Mouse (Mus musculus) thymus, postnatal 4 days (tissue): Measurements from ENCODE around the gene Rpl36a.

Experiments
- DNase-seq: peaks from one replicate; pipeline ENCODE4 v3.0.0; 2021

The Rpl36a gene

DNA sequence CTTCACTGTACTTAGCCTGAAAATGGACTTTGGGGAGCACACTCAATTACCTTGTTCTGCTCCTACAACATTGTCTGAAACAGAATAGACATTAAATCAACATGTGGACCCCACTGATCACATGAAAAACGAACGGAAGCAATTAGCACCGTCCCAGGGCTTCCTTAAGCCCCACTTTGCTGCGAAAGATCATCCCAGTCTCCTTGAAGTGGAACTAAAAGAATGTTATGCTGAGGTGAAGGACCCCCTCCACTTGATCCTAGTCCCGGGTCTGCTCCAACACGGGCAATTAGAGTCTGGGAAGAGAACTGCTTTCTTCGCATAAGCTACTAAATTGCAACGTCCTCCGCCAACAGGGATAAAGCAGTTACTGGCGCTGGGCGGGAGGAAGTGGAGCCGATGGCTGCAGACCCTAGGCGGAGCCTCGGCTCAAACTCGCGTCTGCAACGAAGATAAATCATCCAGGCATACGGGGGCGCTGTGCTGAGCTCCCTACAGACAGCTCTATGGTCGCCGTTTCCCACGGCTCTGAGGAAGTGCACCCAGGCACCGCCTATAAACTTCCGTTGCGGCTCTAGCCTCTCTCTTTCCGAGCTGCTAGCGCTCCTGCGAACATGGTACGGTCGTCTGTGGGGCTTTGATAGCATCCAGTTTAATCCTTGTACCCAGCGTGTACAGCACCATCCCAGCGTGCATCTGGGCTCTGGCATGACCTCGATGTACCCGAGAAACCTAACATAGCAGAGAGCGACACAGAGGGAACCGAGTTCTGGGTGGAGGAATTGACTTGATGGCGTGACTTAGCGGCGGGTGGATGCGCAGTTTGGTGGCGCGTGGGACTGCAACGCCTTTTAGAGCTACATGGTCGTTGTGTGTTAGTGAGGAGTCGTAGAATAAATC, at the start of gene Rpl36a:
Gene Rpl36a (plus strand): TSS at position 552 of the 900 bp plus-strand sequence.
- peak; percentile 94 for DNase-seq

DNA sequence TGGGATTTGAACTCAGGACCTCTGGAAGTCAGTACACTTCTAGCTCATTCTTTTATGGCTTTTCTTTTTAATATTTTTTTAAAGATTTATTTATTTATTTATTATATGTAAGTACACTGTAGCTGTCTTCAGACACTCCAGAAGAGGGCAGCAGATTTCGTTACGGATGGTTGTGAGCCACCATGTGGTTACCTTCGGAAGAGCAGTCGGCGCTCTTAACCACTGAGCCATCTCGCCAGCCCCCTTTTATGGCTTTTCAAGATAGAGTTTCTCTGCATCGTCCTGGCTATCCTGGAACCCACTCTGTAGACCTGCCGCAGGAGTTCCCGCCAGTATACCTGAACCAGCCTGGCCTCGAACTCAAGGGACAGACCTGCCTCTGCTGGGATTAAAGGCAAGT, 45.7 kb upstream of the Rpl36a start:
- peak; percentile 41 for DNase-seq

DNA sequence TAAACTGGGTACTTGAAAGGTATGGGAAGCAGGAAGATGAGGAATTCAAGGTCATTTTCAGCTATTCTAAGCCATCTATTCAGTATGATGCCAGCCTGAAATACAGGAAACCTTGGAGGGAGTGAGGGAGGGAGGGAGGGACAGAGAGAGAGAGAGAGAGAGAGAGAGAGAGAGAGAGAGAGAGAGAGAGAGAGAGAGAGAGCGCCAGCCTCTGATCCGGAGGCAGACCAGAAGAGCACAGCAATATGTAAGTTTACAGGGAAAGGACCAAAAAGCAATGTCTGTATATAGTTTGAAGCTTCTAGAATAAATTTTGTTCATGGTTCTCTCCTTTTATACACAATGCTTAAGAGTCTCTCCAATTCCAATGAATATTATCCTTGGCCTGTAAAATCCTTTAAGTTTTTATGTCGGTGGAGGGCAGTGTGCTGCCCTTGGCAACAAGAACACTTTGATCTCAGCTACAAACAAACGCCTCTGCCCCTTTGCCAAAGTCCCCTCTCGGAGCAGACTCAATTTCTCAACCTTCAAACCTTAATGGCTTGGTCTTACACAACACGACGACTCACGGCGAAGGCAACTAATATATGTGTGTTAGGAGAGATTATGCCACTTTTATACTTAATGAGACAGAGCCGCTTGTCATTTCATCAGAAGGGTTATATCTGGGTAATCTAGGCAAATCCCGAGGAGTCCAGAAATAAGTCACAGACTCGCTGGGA, 44.9 kb upstream of the Rpl36a start:
- no peak for DNase-seq

DNA sequence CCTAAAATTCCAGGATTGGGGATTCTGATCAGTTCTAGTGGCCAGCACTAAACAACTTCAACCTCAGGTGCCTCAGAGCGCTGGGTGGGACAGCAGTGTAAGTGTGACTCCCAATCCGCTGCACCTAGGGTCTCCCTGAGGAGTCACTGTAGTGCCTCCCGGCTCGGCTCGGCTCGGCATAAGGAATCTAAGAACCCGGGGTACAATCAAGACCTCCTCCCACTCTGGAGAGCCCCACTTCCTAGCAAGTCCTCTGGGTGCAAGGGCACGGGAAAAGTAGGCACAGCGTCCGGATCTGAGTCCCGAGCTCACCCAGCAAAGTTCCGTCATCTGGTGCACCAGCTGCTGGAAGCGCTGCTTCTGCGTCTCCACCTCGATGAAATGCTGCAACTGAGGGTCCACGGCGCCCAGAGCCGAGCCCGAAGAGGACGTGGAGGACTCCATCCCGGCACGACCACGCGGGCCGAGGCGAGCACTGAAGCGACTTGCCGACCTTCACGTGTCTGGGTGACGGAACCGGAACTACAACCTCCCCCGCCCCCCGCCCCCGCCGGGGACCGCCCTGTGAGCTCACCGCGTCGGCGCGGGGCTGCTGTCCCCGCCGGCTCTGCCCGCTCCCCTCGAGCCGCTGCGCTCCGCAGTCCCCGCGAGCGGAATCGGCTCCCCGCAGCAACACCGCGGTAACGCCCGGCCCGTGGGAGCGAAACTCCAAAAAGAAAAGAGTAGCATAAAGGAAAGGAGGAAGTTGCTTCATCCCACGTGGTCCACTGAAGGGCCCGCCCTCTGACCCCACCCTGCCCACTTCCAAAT, 44.1 kb upstream of the Rpl36a start, which contains the start of gene Timm8a1:
Gene Timm8a1 (minus strand): TSS at position 721 of the 810 bp plus-strand sequence.
- DNase-seq, result peak; percentile 63

DNA sequence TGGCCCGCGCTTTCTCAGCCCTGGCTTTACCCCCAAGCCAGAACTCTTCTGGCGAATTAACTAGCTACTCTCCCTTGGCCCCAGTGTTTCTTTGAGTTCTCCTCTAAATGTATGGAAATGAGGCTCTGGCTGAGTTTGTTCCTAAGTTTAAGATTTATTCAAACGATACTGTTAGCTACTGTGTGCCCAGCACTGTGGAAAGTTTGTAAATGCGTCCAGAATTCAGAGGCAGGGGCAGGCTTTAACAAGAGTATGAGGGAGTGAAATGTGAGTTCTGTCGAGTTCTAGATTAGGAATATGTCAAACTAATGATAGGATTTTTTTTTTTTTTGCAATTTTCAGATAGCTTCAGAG, 43.5 kb upstream of the Rpl36a start:
- no peak for DNase-seq

DNA sequence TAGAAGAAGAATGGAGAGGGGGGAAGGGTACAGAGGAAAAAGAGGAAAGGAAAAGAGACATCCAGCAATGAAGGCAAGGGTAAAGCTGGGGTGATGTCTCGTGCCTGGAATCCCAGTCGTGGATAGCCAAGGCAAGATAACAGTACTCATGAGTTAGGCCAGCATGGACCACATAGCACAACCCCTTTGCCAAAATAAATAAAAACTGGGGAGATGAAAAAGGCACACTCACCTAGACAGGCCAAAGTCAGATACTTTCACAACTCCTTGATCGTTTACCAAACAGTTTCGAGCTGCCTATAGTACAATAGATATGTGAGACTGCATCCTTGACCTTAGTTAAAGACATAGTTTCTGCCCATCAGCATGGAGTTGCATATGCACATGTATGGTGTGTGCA, 38.1 kb upstream of the Rpl36a start:
- DNase-seq, result no peak

DNA sequence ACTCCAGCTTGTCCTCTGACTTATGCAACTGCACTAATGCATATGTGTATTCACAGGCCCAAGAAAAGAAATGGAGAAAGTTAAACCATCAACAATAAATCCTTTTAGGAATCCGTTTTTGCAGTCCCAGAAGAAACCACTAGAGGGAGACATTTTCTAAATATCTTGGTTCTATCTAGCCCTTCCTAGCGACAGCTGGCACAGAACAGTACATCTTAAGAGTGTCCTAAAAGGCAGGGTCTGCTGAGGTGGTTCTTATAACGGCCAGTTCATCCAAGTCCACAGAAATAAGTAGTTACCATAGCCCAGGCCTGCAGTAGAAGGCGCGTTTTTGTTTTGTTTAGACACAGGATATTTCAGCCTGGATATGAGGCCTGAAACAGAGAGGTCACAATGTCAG, 34.6 kb upstream of the Rpl36a start:
- DNase-seq, result peak; percentile 7

DNA sequence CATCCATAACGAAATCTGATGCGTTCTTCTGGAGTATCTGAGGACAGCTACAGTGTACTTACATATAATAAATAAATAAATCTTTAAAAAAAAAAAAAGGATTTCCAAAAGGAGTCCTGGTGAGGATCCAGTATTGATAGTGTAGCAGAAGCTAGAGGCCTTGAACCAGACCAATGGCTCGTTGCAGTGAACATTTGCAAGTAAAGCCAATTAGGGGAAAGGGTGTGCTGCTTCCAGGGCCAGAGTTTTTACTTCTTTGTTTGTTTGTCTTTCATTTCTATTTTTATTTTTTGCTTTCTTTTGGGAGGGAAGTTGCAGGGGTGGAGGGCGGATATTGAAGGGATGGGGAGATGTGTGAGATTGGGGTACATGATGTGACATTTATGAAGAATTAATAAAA, 32.1 kb upstream of the Rpl36a start:
- DNase-seq, result no peak

DNA sequence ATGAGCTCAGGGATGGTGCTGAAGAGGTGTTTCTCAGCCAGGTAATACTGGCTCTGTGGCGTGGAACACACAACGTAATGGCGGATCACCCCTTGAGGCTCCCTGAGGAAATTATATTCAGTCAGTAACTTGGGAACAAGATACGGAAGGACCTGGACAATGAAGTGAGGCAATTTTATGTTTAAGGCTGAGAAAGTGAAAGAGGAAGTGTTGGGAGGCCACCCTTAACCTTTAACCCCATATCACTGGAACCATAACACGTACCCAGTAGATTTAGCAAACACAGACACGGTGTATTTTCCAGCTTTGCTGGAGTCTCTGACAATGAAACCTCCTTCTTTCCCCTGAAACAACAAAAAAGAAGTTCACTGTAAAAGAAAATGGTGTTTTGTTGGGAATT, 31.0 kb upstream of the Rpl36a start:
- DNase-seq, result no peak

DNA sequence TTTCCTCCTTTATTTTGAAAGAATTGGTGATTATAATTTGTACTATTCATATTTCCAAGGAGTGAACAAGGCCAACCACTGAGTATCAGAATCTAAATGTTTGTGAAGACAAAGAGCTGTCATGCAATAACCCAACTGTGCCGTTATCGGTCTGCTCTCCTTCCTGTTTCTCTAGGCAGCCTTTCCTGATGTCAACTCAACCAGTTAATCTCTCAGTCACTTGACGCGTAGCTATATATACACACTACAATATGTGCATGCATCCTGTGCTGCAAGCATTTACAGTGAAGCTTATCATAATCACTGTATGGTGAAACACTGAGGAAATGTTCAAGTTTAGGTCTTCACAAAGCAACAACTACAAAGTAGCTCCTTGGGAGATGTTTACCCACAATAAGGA, 21.1 kb upstream of the Rpl36a start:
- no peak for DNase-seq

DNA sequence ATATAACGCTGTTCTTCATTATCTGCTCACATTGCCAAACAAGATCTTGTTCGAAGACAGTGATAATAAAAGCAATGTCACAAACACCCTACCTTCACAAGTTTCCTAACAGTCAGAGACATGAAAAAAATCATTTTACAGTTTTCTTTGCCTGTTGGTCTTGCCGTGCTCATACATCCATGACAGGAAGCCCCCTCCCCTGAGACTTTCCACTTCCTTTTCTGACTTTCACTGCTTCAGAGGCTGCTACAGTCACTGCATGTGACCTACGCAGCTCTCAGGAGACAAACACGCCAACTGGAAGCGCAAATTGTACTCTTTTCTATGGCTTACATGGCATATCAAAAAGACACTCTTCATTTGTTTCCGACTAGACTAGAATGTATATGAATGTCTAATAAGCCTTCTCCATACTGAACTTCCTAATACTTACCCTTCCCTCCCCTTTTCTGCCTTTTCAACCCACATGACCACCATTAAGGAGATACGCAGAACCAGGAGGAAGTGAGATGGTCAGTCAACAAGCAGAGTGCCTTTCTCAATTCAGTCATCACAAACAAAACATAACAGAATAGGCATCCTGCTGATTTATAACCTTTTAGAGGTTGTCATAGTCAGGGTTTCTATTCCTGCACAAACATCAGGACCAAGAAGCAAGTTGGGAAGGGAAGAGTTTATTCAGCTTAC, 18.8 kb upstream of the Rpl36a start:
- no peak for DNase-seq

DNA sequence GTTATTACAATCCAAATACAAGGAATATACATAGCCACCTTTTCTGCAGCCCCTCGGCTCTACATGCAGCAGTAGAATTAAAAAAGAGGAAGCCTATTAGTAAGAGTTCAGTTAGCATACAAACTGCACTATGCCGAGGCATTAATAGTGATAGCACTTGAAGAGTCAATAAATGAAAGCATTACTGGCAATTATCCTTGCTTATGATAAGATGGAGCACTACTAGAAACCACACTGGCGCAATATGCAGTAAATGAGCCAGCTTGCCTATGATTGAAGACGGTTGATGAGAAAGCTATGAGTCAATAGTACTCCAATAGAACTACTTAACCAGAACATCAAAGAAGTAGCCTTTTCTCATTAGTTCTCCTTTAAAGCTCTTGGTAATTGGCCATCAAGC, 7.6 kb upstream of the Rpl36a start:
- DNase-seq, result no peak

DNA sequence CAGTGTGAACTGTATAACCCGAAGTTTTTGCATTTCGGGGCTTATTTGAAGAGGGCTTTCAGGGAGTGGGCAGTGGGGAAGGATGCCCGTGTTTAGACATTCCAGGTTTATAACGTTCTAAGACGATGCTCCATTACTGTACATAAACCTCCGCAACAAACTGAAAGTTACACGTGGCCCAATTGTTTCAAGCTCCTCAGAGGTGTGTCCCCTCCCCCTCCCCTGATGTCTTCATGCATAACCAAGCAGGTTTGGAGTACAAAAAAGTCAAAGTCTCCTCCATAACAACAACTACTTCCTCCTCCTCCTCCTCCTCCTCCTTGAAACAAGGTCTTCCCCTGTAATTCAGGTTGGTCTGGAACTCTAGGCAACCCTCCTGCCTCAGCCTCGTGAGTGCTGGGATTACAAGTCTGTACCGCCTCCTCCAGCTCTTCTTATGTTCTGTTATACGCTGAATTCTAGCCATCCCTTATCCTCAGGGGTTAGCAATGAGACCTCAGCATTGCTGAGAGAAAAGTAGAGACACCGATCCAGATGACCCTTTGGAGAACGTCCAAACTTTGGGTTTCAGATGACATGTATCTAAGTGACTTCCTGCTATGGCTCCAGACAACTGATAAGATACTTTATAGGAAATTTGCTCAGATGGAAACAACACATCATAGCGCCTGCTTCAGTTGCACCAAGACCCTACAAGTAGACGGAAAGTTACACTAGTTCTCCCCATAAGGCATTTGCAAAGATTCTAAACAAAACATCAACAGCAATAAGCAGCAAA, 4.7 kb upstream of the Rpl36a start:
- DNase-seq, result no peak

DNA sequence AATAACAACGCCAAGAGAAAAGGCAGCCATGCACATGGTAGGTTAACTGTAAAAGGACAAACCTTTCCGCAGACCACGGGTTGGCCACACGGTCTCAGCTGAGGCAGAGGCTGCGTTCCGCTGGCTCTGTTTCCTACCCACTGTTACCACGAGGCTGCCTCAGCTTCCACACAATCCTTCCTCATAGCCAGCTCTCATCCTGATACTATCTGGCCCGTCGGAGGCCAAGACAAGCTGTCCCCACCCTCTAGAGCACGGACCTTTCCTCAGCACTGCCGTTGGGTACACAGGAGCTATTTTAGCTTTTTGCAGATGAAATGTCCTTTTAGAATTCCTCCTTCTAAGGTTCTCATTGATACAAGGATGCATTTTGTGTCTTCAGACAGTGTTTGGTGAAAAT, 3.2 kb upstream of the Rpl36a start:
- DNase-seq, result no peak

DNA sequence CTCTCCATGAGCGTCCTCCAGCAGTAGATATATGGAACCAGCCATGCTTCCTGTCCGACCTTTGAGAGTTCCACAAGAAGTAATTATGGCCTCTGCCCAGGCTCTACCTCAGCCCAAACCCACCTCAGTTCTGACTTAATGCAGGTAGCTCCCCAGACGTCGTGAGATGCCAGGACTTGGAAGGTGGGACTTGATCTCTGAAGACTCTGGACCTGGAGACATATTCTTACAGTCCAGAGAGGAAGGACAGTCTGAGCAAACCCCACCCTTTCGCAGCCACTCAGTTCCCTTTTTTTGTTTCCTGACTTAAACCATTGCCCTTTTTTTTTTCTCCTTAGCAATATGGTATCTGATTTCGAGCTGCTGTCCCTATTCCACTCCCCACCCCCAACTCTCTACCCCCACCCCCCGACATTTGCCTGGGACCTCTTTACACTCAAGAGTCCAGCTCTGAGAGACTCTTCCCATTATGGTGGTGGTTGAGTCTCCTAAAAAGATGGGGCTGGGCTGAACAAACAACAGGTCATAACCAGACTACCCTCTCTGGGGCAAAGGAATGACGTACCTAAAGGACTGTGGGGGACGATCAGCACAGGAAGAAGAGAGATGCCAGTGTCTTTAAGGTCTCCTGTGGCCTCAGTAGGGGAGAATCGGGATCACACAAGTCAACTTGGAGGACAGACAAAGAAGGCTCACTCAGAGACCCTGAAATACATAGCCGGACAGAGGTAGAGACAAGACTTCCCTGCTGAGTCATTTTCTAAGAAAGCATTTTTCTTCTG, 2.4 kb upstream of the Rpl36a start, which contains the start of gene Btk:
Gene Btk (minus strand): TSS at position 683 of the 782 bp plus-strand sequence.
- no peak for DNase-seq

DNA sequence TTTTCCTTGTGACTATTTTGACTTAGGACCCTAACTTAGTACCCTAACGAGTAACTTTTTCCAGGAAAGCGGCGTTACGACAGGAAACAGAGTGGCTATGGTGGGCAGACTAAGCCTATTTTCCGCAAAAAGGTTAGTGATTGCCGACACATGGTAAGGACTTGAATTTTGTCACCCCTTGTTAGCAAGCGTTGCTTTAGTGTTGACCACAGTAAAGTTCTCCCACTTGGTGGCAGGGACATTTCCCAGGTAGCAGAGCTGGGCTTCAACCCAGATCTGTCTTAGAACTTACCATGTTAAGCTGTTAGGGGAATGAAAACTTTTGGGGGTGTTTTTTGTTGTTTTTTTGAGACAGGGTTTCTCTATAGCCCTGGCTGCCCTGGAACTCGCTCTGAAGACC, 993 bp downstream of the Rpl36a start:
- no peak for DNase-seq

DNA sequence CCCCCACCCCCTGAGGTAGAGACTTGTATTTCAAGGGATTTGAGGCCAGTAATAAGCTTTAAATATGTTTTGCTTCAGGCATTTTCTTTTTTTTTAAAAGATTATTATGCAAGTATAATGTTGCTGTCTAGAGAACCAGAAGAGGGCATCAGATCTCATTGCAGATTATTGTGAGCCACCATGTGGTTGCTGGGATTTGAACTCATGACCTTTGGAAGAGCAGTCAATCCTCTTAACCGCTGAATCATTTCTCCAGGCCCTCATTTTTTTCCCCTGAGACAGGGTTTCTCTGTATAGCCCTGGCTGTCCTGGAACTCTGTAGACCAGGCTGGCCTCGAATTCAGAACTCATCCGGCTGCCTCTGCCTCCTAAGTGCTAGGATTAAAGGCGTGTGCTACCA, 2.8 kb downstream of the Rpl36a start:
- DNase-seq, result no peak

DNA sequence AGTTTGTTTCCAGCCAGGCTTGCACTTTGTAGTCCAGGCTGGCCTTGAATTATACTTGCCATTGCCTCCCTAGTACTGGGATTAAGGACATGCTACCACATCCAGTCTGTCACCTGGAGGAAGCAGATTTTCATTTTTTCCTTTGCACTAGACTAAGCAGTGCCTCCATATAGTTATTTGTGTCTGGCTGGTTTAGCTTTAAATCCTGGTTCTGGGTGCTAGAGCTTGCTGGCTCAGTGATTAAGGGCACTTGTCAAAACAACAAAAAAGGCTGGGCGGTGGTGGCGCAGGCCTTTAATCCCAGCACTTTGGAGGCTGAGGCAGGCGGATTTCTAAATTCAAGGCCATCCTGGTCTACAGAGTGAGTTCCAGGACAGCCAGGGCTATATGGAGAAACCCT, 3.5 kb downstream of the Rpl36a start:
- DNase-seq, result no peak

DNA sequence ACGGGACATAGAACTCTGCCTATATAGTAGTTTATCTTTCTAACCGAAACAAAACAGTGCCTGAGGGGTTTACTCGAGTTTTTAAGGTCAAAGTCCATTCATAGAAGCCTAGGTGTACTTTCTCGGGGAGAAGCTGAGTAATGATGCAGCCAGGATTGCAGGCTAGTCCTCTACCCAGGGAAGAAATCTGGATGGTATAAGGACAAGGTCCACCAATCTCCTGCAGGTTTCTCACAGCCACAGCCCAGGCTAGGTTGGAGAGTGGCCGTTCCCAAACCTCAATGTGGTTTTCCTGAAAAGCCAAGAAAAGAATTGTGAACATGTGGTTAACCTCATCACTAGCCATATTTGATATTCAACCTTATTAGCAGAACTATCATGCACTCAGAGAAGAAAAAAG, 4.4 kb downstream of the Rpl36a start:
- no peak for DNase-seq

DNA sequence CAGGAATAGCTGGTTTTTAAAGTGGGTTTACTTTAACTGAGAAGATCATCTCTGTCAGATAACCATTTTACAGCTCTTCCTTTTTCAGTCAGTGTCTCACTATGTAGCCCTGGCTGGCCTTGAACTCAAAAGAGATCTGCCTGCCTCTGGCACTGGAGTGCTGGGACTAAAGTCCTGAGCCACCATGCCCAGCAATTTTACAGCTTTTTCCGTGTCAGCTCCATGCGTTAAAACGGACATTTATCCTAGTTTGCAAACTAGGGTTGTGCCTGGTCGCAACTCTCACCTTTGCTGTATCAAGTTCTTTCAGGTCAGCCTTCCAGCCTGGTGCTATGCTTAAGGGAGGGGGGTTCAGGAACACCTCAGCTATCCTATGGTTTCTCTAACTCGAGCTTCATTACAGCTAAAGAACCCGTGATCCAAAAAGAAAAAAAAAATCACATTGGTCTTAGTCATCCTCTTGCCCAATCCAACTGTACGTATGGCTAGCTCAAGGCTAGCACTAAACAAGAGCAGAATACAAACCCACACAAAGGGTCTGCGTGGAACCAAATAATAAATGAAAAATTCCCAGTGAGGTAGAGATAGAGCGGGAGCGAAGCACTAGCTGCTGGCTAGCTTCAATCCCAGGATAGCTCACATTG, 14.6 kb downstream of the Rpl36a start:
- no peak for DNase-seq
